Mouse (Mus musculus): ENCODE data around the gene Calm3. TPM values are rescaled to one million over a fixed set of nuclear protein-coding genes. Genes with fewer than 3 reads are reported as not detected.
A peak's percentile ranks its signal among the peaks of the same experiment; 100 is the strongest.

The Calm3 gene
- polyA plus RNA-seq, 1 experiment from 2014 or later, result 276 TPM

- Histone ChIP-seq H3K9ac (ENCODE audit: low read length) (peak overlapping the region; percentile 39), H3K27me3 (ENCODE audit: control insufficient read depth, insufficient read depth, low read length) (no peaks in the 10 kb centered on the region), H3K4me1 (replicated peaks; ENCODE audit: control insufficient read depth, insufficient read depth, low read length) (peaks cover 16% of the 10 kb centered on the region), H3K4me2 (ENCODE audit: low read depth, low read length, severe bottlenecking) (peak overlapping the region; percentile 95), H3K9me3 (ENCODE audit: control insufficient read depth, low read length) (no peaks in the 10 kb centered on the region; the same call in 1 of the 2 replicates), H3K4me3 (ENCODE audit: low read depth, low read length) (peak overlapping the region; percentile 69), H3K36me3 (ENCODE audit: control insufficient read depth, insufficient read depth, low read length) (no peaks in the 10 kb centered on the region), H3K27ac (ENCODE audit: low read depth, low read length) (peak overlapping the region; percentile 92)
- under 1% methylated on average over 33 of the region's 33 CpGs for WGBS
- DNase-seq (ENCODE audit: low spot score) (peak; percentile 100), ATAC-seq (replicated peaks; ENCODE audit: low FRiP score) (peak; percentile 97)
These were observed 49.1 kb downstream of the Calm3 start for GRCm38 (mm10) chr7:16874756-16875309.

GRCm38 (mm10) chr7:16874190-16874589 lies 49.7 kb downstream of the Calm3 start:
- 4% methylated on average over 17 of the region's 17 CpGs for WGBS
- ATAC-seq (replicated peaks; ENCODE audit: low FRiP score), result no peak
- peak overlapping the region; percentile 92 for H3K27ac ChIP-seq (ENCODE audit: low read depth, low read length)

GRCm38 (mm10) chr7:16873392-16873791 lies 50.5 kb downstream of the Calm3 start:
- H3K27ac ChIP-seq (ENCODE audit: low read depth, low read length), result no peak overlapping the region
- no peaks in the 10 kb centered on the region; the same call in 1 of the 2 replicates for H3K9me3 ChIP-seq (ENCODE audit: control insufficient read depth, low read length)
- DNase-seq (ENCODE audit: low spot score), result no peak
- WGBS, result 92% methylated on average over 4 of the region's 4 CpGs
- no peak for ATAC-seq (replicated peaks; ENCODE audit: low FRiP score)
- H3K4me3 ChIP-seq (ENCODE audit: low read depth, low read length), result no peak overlapping the region
- H3K4me2 ChIP-seq (ENCODE audit: low read depth, low read length, severe bottlenecking), result no peak overlapping the region
- no peaks in the 10 kb centered on the region for H3K27me3 ChIP-seq (ENCODE audit: control insufficient read depth, insufficient read depth, low read length)
- H3K9ac ChIP-seq (ENCODE audit: low read length), result no peak overlapping the region
- H3K36me3 ChIP-seq (ENCODE audit: control insufficient read depth, insufficient read depth, low read length), result no peaks in the 10 kb centered on the region
- peaks cover 16% of the 10 kb centered on the region for H3K4me1 ChIP-seq (replicated peaks; ENCODE audit: control insufficient read depth, insufficient read depth, low read length)

More at GRCm38 (mm10) chr7:16874190-16874589, 49.7 kb downstream of the Calm3 start:
- H3K4me1 ChIP-seq (replicated peaks; ENCODE audit: control insufficient read depth, insufficient read depth, low read length), result peaks cover 16% of the 10 kb centered on the region
- H3K36me3 ChIP-seq (ENCODE audit: control insufficient read depth, insufficient read depth, low read length), result no peaks in the 10 kb centered on the region
- H3K4me3 ChIP-seq (ENCODE audit: low read depth, low read length), result peak overlapping the region; percentile 27
- peak overlapping the region; percentile 46 for H3K4me2 ChIP-seq (ENCODE audit: low read depth, low read length, severe bottlenecking)
- no peaks in the 10 kb centered on the region for H3K27me3 ChIP-seq (ENCODE audit: control insufficient read depth, insufficient read depth, low read length)
- H3K9me3 ChIP-seq (ENCODE audit: control insufficient read depth, low read length), result no peaks in the 10 kb centered on the region; the same call in 1 of the 2 replicates
- DNase-seq (ENCODE audit: low spot score), result peak; percentile 89
- peak overlapping the region; percentile 39 for H3K9ac ChIP-seq (ENCODE audit: low read length)

- ATAC-seq (replicated peaks; ENCODE audit: low FRiP score) (no peak), DNase-seq (ENCODE audit: low spot score) (no peak)
- 94% methylated on average over 9 of the region's 9 CpGs for WGBS
- H3K4me2 ChIP-seq (ENCODE audit: low read depth, low read length, severe bottlenecking), result no peak overlapping the region
- no peak overlapping the region for H3K27ac ChIP-seq (ENCODE audit: low read depth, low read length)
- no peak overlapping the region for H3K9ac ChIP-seq (ENCODE audit: low read length)
- peaks cover 16% of the 10 kb centered on the region for H3K4me1 ChIP-seq (replicated peaks; ENCODE audit: control insufficient read depth, insufficient read depth, low read length)
- H3K9me3 ChIP-seq (ENCODE audit: control insufficient read depth, low read length), result no peaks in the 10 kb centered on the region
- H3K4me3 ChIP-seq (ENCODE audit: low read depth, low read length), result no peak overlapping the region
- no peaks in the 10 kb centered on the region; the same call in 1 of the 2 replicates for H3K36me3 ChIP-seq (ENCODE audit: control insufficient read depth, insufficient read depth, low read length)
- H3K27me3 ChIP-seq (ENCODE audit: control insufficient read depth, insufficient read depth, low read length), result no peaks in the 10 kb centered on the region
These were observed 51.4 kb downstream of the Calm3 start for GRCm38 (mm10) chr7:16872478-16872877.

- Histone ChIP-seq H3K9me3 (ENCODE audit: control insufficient read depth, low read length) (no peaks in the 10 kb centered on the region), H3K4me1 (replicated peaks; ENCODE audit: control insufficient read depth, insufficient read depth, low read length) (peaks cover 9% of the 10 kb centered on the region), H3K4me3 (ENCODE audit: low read depth, low read length) (no peak overlapping the region), H3K27ac (ENCODE audit: low read depth, low read length) (no peak overlapping the region), H3K27me3 (ENCODE audit: control insufficient read depth, insufficient read depth, low read length) (no peaks in the 10 kb centered on the region), H3K36me3 (ENCODE audit: control insufficient read depth, insufficient read depth, low read length) (no peaks in the 10 kb centered on the region; the same call in 1 of the 2 replicates), H3K9ac (ENCODE audit: low read length) (no peak overlapping the region), H3K4me2 (ENCODE audit: low read depth, low read length, severe bottlenecking) (no peak overlapping the region)
- no peak for DNase-seq (ENCODE audit: low spot score)
- 84% methylated on average over 10 of the region's 10 CpGs for WGBS
- no peak for ATAC-seq (replicated peaks; ENCODE audit: low FRiP score)
These were observed 52.3 kb downstream of the Calm3 start for GRCm38 (mm10) chr7:16871600-16871999.

- H3K4me3 ChIP-seq (ENCODE audit: low read depth, low read length), result 0 out of 2 replicates have a peak overlapping the region, but pooled peaks have one; percentile 8
- peak overlapping the region; percentile 42; the same call in 1 of the 2 replicates for H3K4me2 ChIP-seq (ENCODE audit: low read depth, low read length, severe bottlenecking)
- no peaks in the 10 kb centered on the region; the same call in 1 of the 2 replicates for H3K36me3 ChIP-seq (ENCODE audit: control insufficient read depth, insufficient read depth, low read length)
- peak; percentile 95 for ATAC-seq (replicated peaks; ENCODE audit: low FRiP score)
- H3K9ac ChIP-seq (ENCODE audit: low read length), result 0 out of 2 replicates have a peak overlapping the region, but pooled peaks have one; percentile 20
- peak; percentile 83 for DNase-seq (ENCODE audit: low spot score)
- 7% methylated on average over 16 of the region's 16 CpGs for WGBS
- H3K27me3 ChIP-seq (ENCODE audit: control insufficient read depth, insufficient read depth, low read length), result no peaks in the 10 kb centered on the region
- no peaks in the 10 kb centered on the region for H3K9me3 ChIP-seq (ENCODE audit: control insufficient read depth, low read length)
- H3K4me1 ChIP-seq (replicated peaks; ENCODE audit: control insufficient read depth, insufficient read depth, low read length), result no peaks in the 10 kb centered on the region; the same call in 1 of the 2 replicates
- H3K27ac ChIP-seq (ENCODE audit: low read depth, low read length), result no peak overlapping the region
These were observed 54.4 kb downstream of the Calm3 start for GRCm38 (mm10) chr7:16869497-16869896.

GRCm38 (mm10) chr7:16867488-16867887 lies 56.4 kb downstream of the Calm3 start:
- ATAC-seq (replicated peaks; ENCODE audit: low FRiP score) (no peak), DNase-seq (ENCODE audit: low spot score) (no peak)
- Histone ChIP-seq H3K4me2 (ENCODE audit: low read depth, low read length, severe bottlenecking) (no peak overlapping the region), H3K36me3 (ENCODE audit: control insufficient read depth, insufficient read depth, low read length) (no peaks in the 10 kb centered on the region; the same call in 1 of the 2 replicates), H3K27me3 (ENCODE audit: control insufficient read depth, insufficient read depth, low read length) (no peaks in the 10 kb centered on the region), H3K4me1 (replicated peaks; ENCODE audit: control insufficient read depth, insufficient read depth, low read length) (no peaks in the 10 kb centered on the region), H3K4me3 (ENCODE audit: low read depth, low read length) (no peak overlapping the region), H3K9ac (ENCODE audit: low read length) (no peak overlapping the region), H3K9me3 (ENCODE audit: control insufficient read depth, low read length) (no peaks in the 10 kb centered on the region), H3K27ac (ENCODE audit: low read depth, low read length) (no peak overlapping the region)
- WGBS, result 86% methylated on average over 3 of the region's 3 CpGs
